ENCODE assay signal across 26 mouse cellular contexts in the genomic region with DNA sequence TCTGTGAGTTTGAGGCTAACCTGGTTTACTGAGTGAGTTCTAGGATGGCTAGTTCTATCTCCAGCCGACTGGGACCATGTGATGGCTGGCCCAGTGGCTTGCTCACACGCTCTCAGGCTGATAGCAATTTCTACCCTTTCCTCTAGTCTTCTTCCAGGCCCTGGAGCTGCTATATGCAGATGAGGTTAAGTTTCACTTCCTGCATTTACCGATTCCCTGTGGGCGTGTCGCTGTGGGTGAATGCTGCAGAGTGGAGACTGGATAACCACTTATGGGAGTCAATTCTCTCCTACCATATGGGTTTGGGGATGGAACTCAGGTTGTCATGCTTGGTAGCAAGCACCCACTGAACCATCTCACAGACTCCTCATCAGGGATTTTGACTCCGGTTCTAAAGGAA. TPM values are rescaled to one million over a fixed set of nuclear protein-coding genes. Genes with fewer than 3 reads are reported as not detected.
A peak's percentile ranks its signal among the peaks of the same experiment; 100 is the strongest.
DNase-seq lines count a peak whose midpoint lies in the region; ATAC-seq and TF ChIP-seq lines count a peak whose summit lies in the region.
"Had no signal": no experiment of that assay in that cellular context is flagged by ENCODE, and none has a peak within 500 bp of the region (broad histone marks: within the 10 kb centered on the region; RNA-seq: fewer than 3 reads in every experiment).

No protein-coding gene starts in this region.

- H3K36me3 ChIP-seq in CH12.LX (replicated peaks in 1 of 2; ENCODE audit: control insufficient read depth in 1 of 2, insufficient read depth in 1 of 2, low read length in 1 of 2): no peaks in the 10 kb centered on the region
- H3K36me3 ChIP-seq: embryonic facial prominence, embryonic 15.5 days; limb, embryonic 10.5 days had no signal

- ATAC-seq in common myeloid progenitor, adult 5-6 weeks (replicated peaks; ENCODE audit: low read depth, poor library complexity, severe bottlenecking): peak; percentile 100
- ATAC-seq in monocyte, adult 5-6 weeks (replicated peaks; ENCODE audit: insufficient number of reproducible peaks, low FRiP score, low TSS enrichment, poor library complexity, severe bottlenecking): peak; percentile 80
- ATAC-seq: forebrain, embryonic 16.5 days; inflammation-experienced regulatory T-cells, adult 6 months; liver, postnatal 0 days; midbrain, embryonic 16.5 days had no signal

- H3K4me2 ChIP-seq in CH12.LX (ENCODE audit: insufficient read depth, low read depth, poor library complexity, severe bottlenecking): no peak overlapping the region
- H3K4me2 ChIP-seq: embryonic facial prominence, embryonic 15.5 days; heart, embryonic 11.5 days; hindbrain, embryonic 13.5 days had no signal

- H3K27ac ChIP-seq in CH12.LX (ENCODE audit: insufficient read depth, low read depth): no peak overlapping the region
- H3K27ac ChIP-seq: embryonic facial prominence, embryonic 15.5 days; hindbrain, embryonic 13.5 days; left cerebral cortex, adult 2 months; limb, embryonic 10.5 days had no signal

- peak; percentile 16 for DNase-seq in lung, postnatal 25 days (ENCODE audit: low spot score)
- no peak for DNase-seq in lung, postnatal 10 days
- DNase-seq in CH12.LX (ENCODE audit: extremely low read depth): peak; percentile 68
- no peak for DNase-seq in Muller cell, postnatal 12 days (ENCODE audit: inconsistent ontology term)
- DNase-seq in thymus, postnatal 36 days: no peak
- DNase-seq: adrenal gland, adult 2 months; cerebellum, adult 11 months; cerebellum, postnatal 10 days; heart, postnatal 14 days; kidney, adult 8-10 months; kidney, postnatal 25 days; liver, postnatal 0 days; right cerebral cortex, postnatal 4 days; thymus, adult 2 months had no signal

- no peaks in the 10 kb centered on the region for H3K9me3 ChIP-seq in CH12.LX (replicated peaks; ENCODE audit: low read length)
- H3K9me3 ChIP-seq: embryonic facial prominence, embryonic 15.5 days; hindbrain, embryonic 13.5 days; limb, embryonic 10.5 days had no signal

- H3K27me3 ChIP-seq in CH12.LX (replicated peaks): no peaks in the 10 kb centered on the region
- H3K27me3 ChIP-seq: embryonic facial prominence, embryonic 15.5 days; hindbrain, embryonic 13.5 days; megakaryocyte, embryonic 14.5 days had no signal

- H3K4me1 ChIP-seq in CH12.LX (ENCODE audit: control insufficient read depth in 1 of 2, insufficient read depth in 2 of 2): peaks cover 6 to 12% of the 10 kb centered on the region in 2 experiments
- H3K4me1 ChIP-seq: embryonic facial prominence, embryonic 15.5 days; hindbrain, embryonic 13.5 days; limb, embryonic 10.5 days; megakaryocyte, embryonic 14.5 days had no signal

- no peak overlapping the region for H3K4me3 ChIP-seq in CH12.LX (replicated peaks in 1 of 3; ENCODE audit: low read depth in 2 of 3, low read length in 2 of 3, poor library complexity in 1 of 3)
- H3K4me3 ChIP-seq: embryonic facial prominence, embryonic 15.5 days; hindbrain, embryonic 13.5 days; left cerebral cortex, adult 2 months; limb, embryonic 10.5 days; megakaryocyte, embryonic 14.5 days had no signal

- in situ Hi-C loops in CH12.LX (cut with MboI; ENCODE audit: low pct_ligation_motif_present, low pct_unique_long_range_greater_than_20kb, low sequenced_read_pairs): no loop called here

- no peak for TF ChIP-seq RAD21 in CH12.LX (IDR thresholded peaks at IDR 0.05; ENCODE audit: low read depth, low read length)

- dilution Hi-C loops in CH12.LX (cut with MboI; ENCODE audit: extremely low pct_ligation_motif_present, extremely low pct_unique_long_range_greater_than_20kb, low sequenced_read_pairs): no loop called here

- TF ChIP-seq CTCF in CH12.LX (conservative IDR thresholded peaks at IDR 0.05 in 1 of 2, IDR thresholded peaks at IDR 0.05 in 1 of 2; ENCODE audit: low read depth in 2 of 2, low read length in 2 of 2): no peak

- no peaks in the 10 kb centered on the region for H3K79me2 ChIP-seq in CH12.LX (replicated peaks; ENCODE audit: control insufficient read depth, extremely low read depth, insufficient read depth, poor library complexity, severe bottlenecking)

- TF ChIP-seq POLR2A in CH12.LX (IDR thresholded peaks at IDR 0.05; ENCODE audit: low read depth, low read length): no peak

- no peak overlapping the region for H3K9ac ChIP-seq in CH12.LX (ENCODE audit: insufficient read depth, low read depth)
- H3K9ac ChIP-seq: embryonic facial prominence, embryonic 15.5 days; hindbrain, embryonic 13.5 days; liver, postnatal 0 days had no signal

- TF ChIP-seq EP300 in CH12.LX (IDR thresholded peaks at IDR 0.05; ENCODE audit: low read length): 0 out of 2 replicates have a peak, but pooled peaks have one; percentile 57

TF ChIP-seq in CH12.LX, 34 proteins besides CTCF, POLR2A, EP300 and RAD21:
- TF ChIP-seq IRF4 (IDR thresholded peaks at IDR 0.05; ENCODE audit: low read depth, low read length): peak; percentile 75
- TF ChIP-seq TBP (conservative IDR thresholded peaks at IDR 0.05; ENCODE audit: low read depth, low read length): no peak
- no peak for TF ChIP-seq MEF2A (IDR thresholded peaks at IDR 0.05; ENCODE audit: borderline replicate concordance, low read depth, low read length)
- no peak for TF ChIP-seq CHD1 (IDR thresholded peaks at IDR 0.05; ENCODE audit: low read depth, low read length)

RNA-seq across cellular contexts. Expression of a gene that starts 10.8 kb away (rescaled TPM):
- total RNA-seq in CH12.LX (2012; rRNA removed): 0.13 TPM in 1 of 2 replicates, not detected in the other
- total RNA-seq in CH12.LX (2014; rRNA removed): not detected in 2 replicates
- polyA plus RNA-seq in CH12.LX (2012; ENCODE audit: insufficient read length, low read depth): 0.10 and 0.12 TPM in 2 replicates
- total RNA-seq in common myeloid progenitor, adult 5-6 weeks (2017): not detected in 2 replicates
- 0.29 TPM in 1 of 3 replicates, not detected in the others for total RNA-seq in monocyte, adult 5-6 weeks (2017)
- total RNA-seq: liver, adult 2 months had no signal
- polyA plus RNA-seq: inflammation-experienced regulatory T-cells, adult 6 months; liver, adult 2 months had no signal

Comparison
In these comparisons a context has a peak if more than half of its experiments do, and no peak if none do; other contexts are left out.
1. DNase-seq: peak in lung, postnatal 25 days (single experiment) and CH12.LX (single experiment); none in lung, postnatal 10 days (single experiment), Muller cell, postnatal 12 days (single experiment) and thymus, postnatal 36 days (0 of 2).